Mouse (Mus musculus): Measurements from ENCODE around the gene Pip5k1b. TPM values are rescaled to one million over a fixed set of nuclear protein-coding genes. Genes with fewer than 3 reads are reported as not detected.

Pip5k1b gene
- polyA plus RNA-seq, 1 experiment from 2014 or later: 6.1 TPM

GRCm38 (mm10) chr19:24266046-24266830, 289.4 kb downstream of the Pip5k1b start:
- DNase-seq (ENCODE audit: low spot score): no peak

- peak; percentile 82 for DNase-seq (ENCODE audit: low spot score)
Observed at GRCm38 (mm10) chr19:24264991-24265390, 290.7 kb downstream of the Pip5k1b start.

- DNase-seq (ENCODE audit: low spot score): no peak
Observed at GRCm38 (mm10) chr19:24262736-24263135, 292.9 kb downstream of the Pip5k1b start.

GRCm38 (mm10) chr19:24259390-24260351, 296.0 kb downstream of the Pip5k1b start:
- no peak for DNase-seq (ENCODE audit: low spot score)

- no peak for DNase-seq (ENCODE audit: low spot score)
Observed at GRCm38 (mm10) chr19:24258368-24258767, 297.3 kb downstream of the Pip5k1b start.

GRCm38 (mm10) chr19:24257962-24258361, 297.7 kb downstream of the Pip5k1b start:
- DNase-seq (ENCODE audit: low spot score): no peak

GRCm38 (mm10) chr19:24253657-24254260, 301.9 kb downstream of the Pip5k1b start:
- DNase-seq (ENCODE audit: low spot score): no peak

- DNase-seq (ENCODE audit: low spot score): no peak
Observed at GRCm38 (mm10) chr19:24251869-24252268, 303.8 kb downstream of the Pip5k1b start.

Other genes starting within 250 kb of the Pip5k1b start
- 56.2 and 63.9 TPM in 2 replicates for gene Fam122a, start 78.5 kb downstream of the Pip5k1b start, polyA plus RNA-seq (2015; fragmentation: Nextera tagmentation; extraction: Ambion mirVana)
- 1.1 and 1.8 TPM in 2 replicates for gene Tmem252, start 118.1 kb upstream of the Pip5k1b start, polyA plus RNA-seq (2015; fragmentation: Nextera tagmentation; extraction: Ambion mirVana)

All from thymus, postnatal 0 days (tissue).